Mouse (Mus musculus) ovary, postnatal 36 days (tissue): Measurements from ENCODE around the gene Hsp90ab1.

ENCODE experiments used
- DNase-seq: peaks from one replicate; pipeline ENCODE4 v3.0.0; 2022; ENCODE audit warnings: low spot score, mixed read lengths

Gene Hsp90ab1

DNA sequence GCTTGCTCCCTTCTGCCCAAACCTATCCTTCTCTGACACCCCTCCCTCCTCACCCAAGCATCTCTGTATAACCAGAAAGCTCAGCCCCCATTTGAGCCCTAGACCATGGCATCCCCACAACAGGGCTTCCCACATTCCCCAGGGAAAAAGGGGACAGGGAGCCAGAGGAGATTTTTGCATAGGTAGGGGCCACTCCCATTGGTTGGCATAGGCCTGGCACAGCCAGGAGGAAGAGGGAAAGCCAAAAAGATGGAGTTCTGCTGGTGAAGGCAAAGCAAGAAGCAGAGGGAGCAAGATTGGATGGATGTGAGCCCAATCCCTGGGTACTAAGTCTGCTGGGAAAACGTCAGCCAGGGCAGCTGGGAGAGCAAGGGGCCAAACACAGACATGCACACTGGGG, 30.0 kb downstream of the Hsp90ab1 start:
- DNase-seq: no peak

DNA sequence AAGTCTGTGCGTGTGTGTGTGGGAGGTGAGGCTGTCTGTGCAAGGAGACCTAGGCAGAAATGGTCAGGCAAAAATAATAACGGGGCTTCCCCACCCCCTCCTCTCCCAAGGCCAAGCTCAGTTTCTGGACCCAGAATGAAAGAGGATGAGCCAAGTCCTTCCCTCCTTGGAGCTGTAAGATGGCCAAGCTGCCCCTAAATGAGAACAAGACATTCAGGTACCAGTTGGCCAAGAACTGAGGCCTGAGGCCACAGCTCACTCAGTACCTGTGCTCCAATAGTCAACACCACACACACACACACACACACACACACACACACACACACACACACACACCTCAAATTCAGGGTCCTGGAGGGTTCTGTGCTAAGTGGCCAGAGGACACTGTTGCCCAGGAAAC, 30.4 kb downstream of the Hsp90ab1 start:
- DNase-seq: no peak

DNA sequence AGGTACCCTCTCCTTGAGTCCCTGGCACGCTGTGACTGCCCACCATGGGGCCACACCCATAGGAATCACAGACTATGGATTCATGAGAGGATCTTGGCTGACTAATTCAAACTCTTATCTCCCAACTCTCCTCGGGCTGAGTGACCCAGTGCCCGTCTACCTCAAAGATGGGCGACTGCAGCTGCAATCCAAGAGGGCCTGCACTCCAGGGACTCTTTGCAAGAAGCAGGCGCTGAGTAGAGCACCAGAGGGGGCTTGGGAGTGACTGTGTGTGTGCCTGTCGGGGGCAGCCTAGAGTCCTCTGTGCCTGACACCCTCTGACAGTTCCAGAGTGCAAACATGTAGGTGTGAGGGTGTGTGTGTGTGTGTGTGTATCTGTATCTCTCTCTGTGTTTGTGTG, 30.9 kb downstream of the Hsp90ab1 start:
- no peak for DNase-seq

DNA sequence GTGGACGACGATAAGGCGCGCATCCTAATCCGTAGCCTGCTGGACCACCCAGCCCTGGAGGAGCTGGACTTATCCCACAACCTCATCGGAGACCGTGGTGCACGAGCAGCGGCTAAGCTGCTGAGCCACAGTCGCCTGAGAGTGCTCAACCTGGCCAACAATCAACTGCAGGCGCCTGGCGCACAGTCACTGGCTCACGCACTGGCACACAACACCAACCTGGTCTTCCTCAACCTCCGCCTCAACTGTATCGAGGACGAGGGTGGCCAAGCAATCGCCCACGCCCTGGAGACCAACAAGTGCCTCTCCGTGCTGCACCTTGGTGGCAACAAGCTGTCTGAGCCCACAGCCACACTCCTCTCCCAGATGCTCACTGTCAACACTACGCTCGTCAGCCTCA, 33.4 kb downstream of the Hsp90ab1 start:
- no peak for DNase-seq

DNA sequence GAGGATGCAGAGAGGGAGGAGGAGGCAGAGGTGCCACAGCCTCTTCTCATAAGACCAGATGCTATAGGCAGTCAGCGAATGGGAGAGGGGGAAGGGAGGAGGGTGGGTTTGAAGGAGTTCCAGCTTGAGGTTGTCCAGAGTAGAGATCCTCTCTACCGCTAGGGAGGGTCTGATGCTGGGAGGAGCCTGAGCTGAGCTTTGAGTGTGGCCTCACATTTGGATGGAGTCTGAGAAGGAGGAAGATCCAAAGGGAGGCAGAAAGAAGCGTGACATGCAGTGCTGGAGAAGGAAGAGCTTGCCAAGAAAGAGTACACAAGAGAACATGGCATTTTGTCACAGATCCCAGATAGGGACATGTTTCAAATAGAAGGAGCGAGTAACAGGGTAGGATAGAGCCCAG, 34.7 kb downstream of the Hsp90ab1 start:
- DNase-seq: no peak

DNA sequence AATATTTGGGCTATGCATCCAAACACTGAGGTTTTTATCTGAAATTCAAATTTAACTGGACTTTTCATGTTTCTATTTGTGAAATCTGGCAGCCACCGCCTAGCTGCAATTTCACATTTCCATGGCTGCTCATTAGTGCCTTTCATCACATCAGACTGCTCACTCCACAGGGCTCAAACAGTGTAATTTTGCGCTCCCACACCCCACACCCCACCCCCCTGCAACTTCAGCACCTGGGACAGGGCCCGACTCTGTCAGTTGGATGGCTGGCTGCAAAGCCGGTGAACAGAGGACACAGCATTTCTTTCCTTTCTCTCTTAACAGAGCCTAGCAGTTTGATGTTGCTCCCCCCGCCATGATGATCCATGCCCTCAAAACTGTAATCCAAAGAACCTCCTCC, 36.8 kb downstream of the Hsp90ab1 start:
- DNase-seq: peak; percentile 39

DNA sequence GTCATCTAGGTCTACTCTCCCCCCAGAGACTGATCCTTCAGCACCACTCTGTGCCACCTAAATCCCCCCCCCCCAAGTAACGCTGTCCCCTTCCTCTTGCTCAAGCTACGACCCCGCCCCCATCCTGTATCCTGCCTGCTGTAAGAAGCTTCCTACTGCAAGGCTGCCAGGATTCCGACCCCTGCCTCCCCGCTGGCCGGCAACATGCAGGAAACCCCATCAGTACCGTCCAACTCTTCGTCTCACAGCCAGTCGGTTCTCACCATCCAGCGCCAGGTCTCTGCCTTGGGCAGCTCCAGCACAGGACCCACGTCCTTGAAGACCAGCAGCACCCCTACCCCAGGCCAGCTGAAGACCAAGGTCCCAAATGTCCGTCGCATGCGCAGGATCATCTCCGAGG, 40.2 kb downstream of the Hsp90ab1 start:
- no peak for DNase-seq

DNA sequence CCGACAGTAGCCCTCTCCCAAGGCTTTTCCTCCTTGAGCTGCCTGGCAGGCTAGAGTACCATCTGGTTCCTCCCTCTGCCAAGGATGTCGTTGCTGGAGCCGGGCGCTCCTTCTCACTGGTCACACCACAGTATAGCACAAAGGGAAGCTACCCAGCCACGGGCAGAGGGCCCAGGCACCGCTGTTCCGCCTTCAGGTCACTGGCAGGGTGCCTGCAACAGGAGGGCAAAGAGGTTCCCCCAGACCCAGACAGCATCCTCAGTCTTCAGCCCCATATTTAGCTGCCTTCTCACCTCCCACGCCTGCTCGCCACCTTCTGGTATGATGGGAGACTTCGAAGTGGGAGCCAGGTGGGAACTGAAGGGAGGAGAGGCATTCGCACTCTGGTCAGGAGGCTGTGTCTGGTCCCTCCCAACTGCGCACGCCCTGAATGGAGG, 42.7 kb downstream of the Hsp90ab1 start:
- DNase-seq: no peak

DNA sequence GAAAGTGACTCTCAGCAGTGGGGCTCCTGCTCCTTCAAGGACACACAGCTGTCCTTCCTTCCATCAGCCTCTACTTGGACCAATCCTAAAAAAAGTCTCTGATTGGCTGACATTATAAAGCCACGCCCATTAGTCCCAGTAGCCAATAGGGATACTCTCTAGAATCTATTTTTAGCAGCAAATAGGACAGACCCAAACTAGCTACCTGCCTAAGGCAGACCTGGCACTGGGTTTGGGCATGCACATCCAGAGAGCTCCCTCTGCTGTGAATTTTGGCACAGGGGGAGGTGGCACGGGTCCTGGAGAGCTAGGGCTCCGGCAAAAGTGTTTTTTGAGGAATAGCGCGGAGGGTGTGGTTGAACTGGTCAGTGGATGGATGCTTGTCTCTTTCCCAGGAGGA, 46.5 kb downstream of the Hsp90ab1 start:
- DNase-seq: no peak

DNA sequence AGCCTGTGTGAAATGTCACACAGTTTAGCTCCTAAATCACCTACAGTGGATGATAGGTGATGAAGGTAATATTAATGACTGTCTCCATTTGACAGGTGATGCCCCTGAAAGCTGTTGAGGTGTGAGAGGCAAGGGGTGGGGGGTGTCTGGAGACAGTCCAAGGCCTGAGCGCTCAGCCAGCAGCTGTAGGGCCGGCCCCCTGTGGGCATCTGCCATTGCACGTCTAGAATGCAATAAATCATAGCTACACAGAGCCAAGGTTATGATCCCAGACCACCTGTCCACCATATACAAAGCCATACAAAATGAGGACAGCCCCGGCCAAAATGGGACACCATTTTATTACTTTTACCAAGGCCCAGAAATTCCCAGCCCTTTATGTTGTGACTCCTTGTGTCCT, 48.1 kb downstream of the Hsp90ab1 start:
- DNase-seq: no peak

DNA sequence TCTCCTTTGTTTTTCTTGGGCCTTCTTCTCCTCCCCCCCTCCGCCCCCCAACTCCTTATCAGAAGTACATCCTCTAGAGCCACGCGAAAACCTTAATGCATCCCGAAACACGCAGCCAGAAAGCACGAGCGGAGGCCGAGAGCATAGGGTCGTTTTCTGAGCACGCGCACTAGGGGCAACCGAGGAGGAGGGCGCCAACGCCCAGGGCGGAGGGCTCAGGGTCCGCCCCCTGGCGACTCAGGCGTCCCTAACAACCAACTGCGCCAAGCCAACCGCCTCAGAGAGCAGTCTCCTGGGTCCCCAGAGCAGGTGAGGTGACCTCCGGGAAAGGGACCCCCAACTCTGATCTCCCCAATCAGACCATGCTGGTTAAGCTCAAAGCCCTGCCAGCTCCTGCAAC, 49.8 kb downstream of the Hsp90ab1 start, which contains the start of gene Tcte1:
Gene Tcte1, plus strand, starts transcription at position 172 of the 400 bp plus-strand sequence.
- peak; percentile 32 for DNase-seq

DNA sequence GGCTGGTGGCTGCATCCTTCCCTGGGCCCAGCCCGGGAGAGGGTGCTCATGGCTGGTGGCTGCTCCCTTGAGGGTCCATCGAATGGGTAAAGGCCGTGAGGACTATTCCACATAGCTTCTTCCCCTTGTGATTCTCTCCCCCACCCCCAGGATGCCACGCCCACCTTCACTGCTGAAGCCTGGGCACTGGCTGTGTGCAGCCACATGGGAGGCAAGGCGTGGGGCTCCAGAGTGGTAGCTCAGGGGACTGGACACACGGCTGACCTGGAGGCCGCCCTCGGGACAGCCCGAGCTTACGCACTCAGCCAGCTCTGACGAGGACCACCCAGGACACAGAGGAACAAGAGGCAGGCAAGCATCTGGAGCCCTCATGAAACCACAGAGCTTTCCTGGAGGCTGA, 52.9 kb downstream of the Hsp90ab1 start:
- DNase-seq: no peak

DNA sequence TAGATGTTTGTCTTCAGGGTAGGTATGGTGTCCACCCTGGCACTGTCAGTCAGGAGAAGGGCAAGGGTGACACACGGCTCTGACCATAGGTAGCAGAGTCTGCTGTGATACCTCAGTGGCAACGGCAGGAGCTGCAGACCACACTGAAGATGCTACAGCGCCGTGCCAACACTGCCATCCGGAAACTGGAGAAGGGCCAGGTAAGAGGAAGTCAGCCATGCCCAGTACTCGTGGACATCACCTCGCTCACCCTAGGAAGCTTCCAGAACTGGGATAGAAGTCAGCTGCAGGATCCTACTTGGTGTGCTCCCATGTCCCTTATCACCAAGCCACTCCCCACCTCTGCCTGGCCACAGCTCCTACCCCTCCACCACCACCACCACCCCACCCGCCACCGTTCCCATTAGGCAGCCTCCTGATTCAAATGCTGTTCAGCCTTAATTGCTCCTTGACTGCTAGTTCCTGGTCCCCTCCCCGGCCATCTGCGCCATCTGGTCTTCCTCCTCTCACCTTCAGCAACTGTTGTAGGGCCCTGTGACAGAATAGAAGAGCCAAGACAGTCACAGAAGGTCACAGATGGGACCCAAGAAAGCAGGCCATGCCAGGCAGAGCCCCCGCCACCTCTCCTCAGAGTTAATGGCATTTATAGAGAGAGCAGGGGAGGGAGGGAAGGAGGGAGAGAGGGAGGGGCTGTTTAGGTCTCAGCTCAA, 54.1 kb downstream of the Hsp90ab1 start:
- DNase-seq: no peak
